Mouse (Mus musculus) midbrain, embryonic 14.5 days (tissue): ENCODE measurements at regions not wholly inside any gene's neighbourhood (a gene's known extent, or its start where the extent isn't known, plus 50 kb on each side); places are given as distances from the start of the nearest gene placed in this dataset.

ENCODE experiments used
- ATAC-seq: fragments of 200-750 bp; cut with Nextera tagmentation; 2 replicates; pipeline ENCODE4 v1.8.0; 2017; ENCODE audit warnings: moderate number of reproducible peaks, moderate library complexity; ENCODE audit not compliant: low FRiP score, low TSS enrichment
- DNase-seq: peaks from one replicate; pipeline ENCODE4 v3.0.0-alpha.2; 2015
- H3K27ac ChIP-seq: fragments of 300-500 bp; sonication (generic); replicated peaks from 2 replicates; pipeline ENCODE4 v1.5.1; 2014; ENCODE audit warnings: mild to moderate bottlenecking, low read depth, low read length, moderate library complexity
- H3K27me3 ChIP-seq: fragments of 300-500 bp; sonication (generic); 2 replicates; pipeline ENCODE4 v1.6.1; 2014; ENCODE audit warnings: low read length, control low read depth, mixed read lengths; ENCODE audit not compliant: control insufficient read depth, insufficient read depth
- H3K36me3 ChIP-seq: fragments of 300-500 bp; sonication (generic); 2 replicates; pipeline ENCODE4 v1.6.1; 2014; ENCODE audit warnings: low read length, control low read depth; ENCODE audit not compliant: control insufficient read depth, insufficient read depth
- H3K4me1 ChIP-seq: fragments of 300-500 bp; sonication (generic); 2 replicates; pipeline ENCODE4 v1.6.1; 2014; ENCODE audit warnings: mild to moderate bottlenecking, antibody characterized with exemption, low read length, control low read depth; ENCODE audit not compliant: control insufficient read depth, insufficient read depth
- H3K4me2 ChIP-seq: fragments of 300-500 bp; sonication (generic); 2 replicates; pipeline ENCODE4 v1.6.1; 2014; ENCODE audit warnings: mild to moderate bottlenecking, low read length, moderate library complexity
- H3K4me3 ChIP-seq: fragments of 300-500 bp; sonication (generic); replicated peaks from 2 replicates; pipeline ENCODE4 v1.5.1; 2014; ENCODE audit warnings: low read depth, low read length
- H3K9ac ChIP-seq: fragments of 300-500 bp; sonication (generic); replicated peaks from 2 replicates; pipeline ENCODE4 v1.6.1; 2014; ENCODE audit warnings: mild to moderate bottlenecking, low read length, moderate library complexity
- H3K9me3 ChIP-seq: fragments of 300-500 bp; sonication (generic); 2 replicates; pipeline ENCODE4 v1.6.1; 2016; ENCODE audit warnings: low read length, control low read depth, mixed read lengths; ENCODE audit not compliant: control insufficient read depth
- WGBS: fragments of 180-500 bp; shearing (Covaris S2); extraction: QIAGEN DNeasy Blood & Tissue Kit; methylation state at CpG from one replicate; pipeline ENCODE4 v1.1.7; 2014; 5-methylcytosine and 5-hydroxymethylcytosine counted together

GRCm38 (mm10) chr14:81098615-81099014, 1114.7 kb downstream of the Olfm4 start:
- H3K4me2 ChIP-seq = no peak overlapping the region
- H3K4me3 ChIP-seq = no peak overlapping the region
- H3K36me3 ChIP-seq = no peaks in the 10 kb centered on the region
- H3K27me3 ChIP-seq = no peaks in the 10 kb centered on the region
- no peak overlapping the region for H3K27ac ChIP-seq
- WGBS = 73% methylated on average over 4 of the region's 4 CpGs
- H3K4me1 ChIP-seq = no peaks in the 10 kb centered on the region
- DNase-seq (peak; percentile 4), ATAC-seq (no peak)
- no peak overlapping the region for H3K9ac ChIP-seq
- H3K9me3 ChIP-seq = no peaks in the 10 kb centered on the region
